Comparison of ENCODE assay signal across 35 mouse cellular contexts in the genomic region with DNA sequence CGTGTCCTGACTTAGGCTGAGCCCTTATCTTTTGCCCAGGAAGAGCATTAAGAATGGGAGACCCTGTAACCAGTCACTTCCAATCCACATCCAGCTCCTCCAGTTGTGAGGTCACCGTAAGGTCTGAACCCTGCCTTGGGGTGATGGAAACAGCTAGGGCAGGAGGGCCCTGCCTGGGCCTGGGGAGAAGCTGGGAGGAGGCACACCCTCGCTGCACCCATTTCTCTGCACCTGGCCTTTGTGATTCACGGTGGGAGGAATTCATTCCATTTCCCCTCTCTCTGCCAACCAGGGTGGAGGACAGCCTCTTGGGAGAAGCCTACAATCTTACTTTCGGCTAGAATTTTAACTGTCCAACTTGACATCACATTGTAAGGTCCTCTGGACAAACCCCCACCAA. TPM values are rescaled to one million over a fixed set of nuclear protein-coding genes. Genes with fewer than 3 reads are reported as not detected.
"Had no signal": no experiment of that assay in that cellular context is flagged by ENCODE, and none has a peak within 500 bp of the region (broad histone marks: within the 10 kb centered on the region; RNA-seq: fewer than 3 reads in every experiment).

No protein-coding gene starts in this region.

- H3K9ac ChIP-seq: heart, embryonic 12.5 days; hindbrain, embryonic 12.5 days; hindbrain, embryonic 14.5 days; intestine, embryonic 15.5 days; limb, embryonic 13.5 days; limb, embryonic 15.5 days; liver, embryonic 12.5 days; liver, embryonic 14.5 days had no signal

- H3K27ac ChIP-seq: heart, embryonic 10.5 days; hindbrain, embryonic 10.5 days; hindbrain, embryonic 12.5 days; hindbrain, embryonic 14.5 days; intestine, embryonic 15.5 days; layer of hippocampus, adult 2 months; left cerebral cortex, adult 2 months; limb, embryonic 13.5 days; limb, embryonic 15.5 days; liver, embryonic 12.5 days; liver, embryonic 14.5 days had no signal

- DNase-seq: gastrocnemius, postnatal 14 days; gastrocnemius, postnatal 36 days; heart, postnatal 10 days; heart, postnatal 4 days; kidney, adult 18-20 months; kidney, postnatal 10 days; kidney, postnatal 25 days; kidney, postnatal 4 days had no signal

- H3K4me2 ChIP-seq: heart, embryonic 12.5 days; hindbrain, embryonic 12.5 days; hindbrain, embryonic 14.5 days; intestine, embryonic 15.5 days; limb, embryonic 13.5 days; limb, embryonic 15.5 days; liver, embryonic 12.5 days had no signal

- ATAC-seq: inflammation-experienced regulatory T-cells, adult 6 months; intestine, embryonic 15.5 days; intestine, postnatal 0 days; liver, embryonic 12.5 days had no signal

- H3K36me3 ChIP-seq: heart, embryonic 10.5 days; heart, embryonic 12.5 days; hindbrain, embryonic 10.5 days; hindbrain, embryonic 12.5 days; intestine, embryonic 15.5 days; limb, embryonic 13.5 days; limb, embryonic 15.5 days; liver, embryonic 12.5 days had no signal

- H3K4me1 ChIP-seq: heart, embryonic 10.5 days; heart, embryonic 12.5 days; hindbrain, embryonic 12.5 days; intestine, embryonic 15.5 days; liver, embryonic 12.5 days had no signal

- H3K4me3 ChIP-seq: heart, embryonic 10.5 days; heart, embryonic 12.5 days; hindbrain, embryonic 10.5 days; hindbrain, embryonic 12.5 days; intestine, embryonic 15.5 days; layer of hippocampus, adult 2 months; left cerebral cortex, adult 2 months; limb, embryonic 13.5 days; limb, embryonic 15.5 days; liver, embryonic 12.5 days had no signal

- H3K9me3 ChIP-seq: heart, embryonic 10.5 days; heart, embryonic 12.5 days; hindbrain, embryonic 10.5 days; hindbrain, embryonic 12.5 days; intestine, embryonic 15.5 days; limb, embryonic 13.5 days; limb, embryonic 15.5 days; liver, embryonic 12.5 days had no signal

RNA-seq across cellular contexts. Expression of a gene that starts 8.4 kb away (rescaled TPM):
- total RNA-seq: gastrocnemius, adult 18-20 months; gastrocnemius, adult 8-10 months; gastrocnemius, postnatal 14 days; gastrocnemius, postnatal 36 days; heart, adult 18-20 months; heart, adult 8-10 months; heart, postnatal 10 days; heart, postnatal 25 days; heart, postnatal 4 days; layer of hippocampus, postnatal 10 days; left cerebral cortex, adult 2 months; left cerebral cortex, postnatal 14 days; left cerebral cortex, postnatal 36 days; liver, adult 2 months had no signal
- polyA plus RNA-seq: heart, embryonic 14.5 days; heart, embryonic 16.5 days; intestine, embryonic 15.5 days; intestine, postnatal 0 days; kidney, embryonic 14.5 days; kidney, embryonic 16.5 days; liver, adult 2 months; liver, embryonic 12.5 days had no signal

RNA-seq across cellular contexts. Expression of a gene that starts 24.6 kb away (rescaled TPM):
- polyA plus RNA-seq: inflammation-experienced regulatory T-cells, adult 6 months had no signal
